Mouse (Mus musculus) hindbrain, embryonic 15.5 days (tissue): ENCODE data around the gene Atp8b2. TPM values are rescaled to one million over a fixed set of nuclear protein-coding genes. Genes with fewer than 3 reads are reported as not detected.

Source experiments
- ATAC-seq: fragments of 200-750 bp; cut with Nextera tagmentation; 2 replicates; pipeline ENCODE4 v1.8.0; 2017; ENCODE audit warnings: low read depth, moderate number of reproducible peaks, moderate TSS enrichment; ENCODE audit not compliant: low FRiP score
- H3K27ac ChIP-seq: fragments of 300-500 bp; sonication (generic); replicated peaks from 2 replicates; pipeline ENCODE4 v1.5.1; 2015; ENCODE audit warnings: mild to moderate bottlenecking, inconsistent platforms
- H3K27me3 ChIP-seq: fragments of 300-500 bp; sonication (generic); 2 replicates; pipeline ENCODE4 v1.6.1; 2015; ENCODE audit warnings: control low read depth, inconsistent platforms
- H3K36me3 ChIP-seq: fragments of 300-500 bp; sonication (generic); 2 replicates; pipeline ENCODE4 v1.6.1; 2015; ENCODE audit warnings: control low read depth, inconsistent platforms
- H3K4me1 ChIP-seq: fragments of 300-500 bp; sonication (generic); replicated peaks from 2 replicates; pipeline ENCODE4 v1.6.1; 2015; ENCODE audit warnings: control low read depth, inconsistent platforms
- H3K4me2 ChIP-seq: fragments of 300-500 bp; sonication (generic); 2 replicates; pipeline ENCODE4 v1.6.1; 2015; ENCODE audit warnings: moderate library complexity, mild to moderate bottlenecking, inconsistent platforms
- H3K4me3 ChIP-seq: fragments of 300-500 bp; sonication (generic); 2 replicates; pipeline ENCODE4 v1.5.1; 2015; ENCODE audit warnings: mild to moderate bottlenecking, inconsistent platforms
- H3K9ac ChIP-seq: fragments of 300-500 bp; sonication (generic); 2 replicates; pipeline ENCODE4 v1.6.1; 2015; ENCODE audit warnings: inconsistent platforms
- H3K9me3 ChIP-seq: fragments of 300-500 bp; sonication (generic); 2 replicates; pipeline ENCODE4 v1.6.1; 2016; ENCODE audit warnings: control low read depth, inconsistent platforms
- WGBS: fragments of 180-500 bp; shearing (Covaris S2); methylation state at CpG from one replicate; pipeline ENCODE4 v1.1.7; 2015; 5-methylcytosine and 5-hydroxymethylcytosine counted together
- microRNA-seq: library from miRNA; unstranded; fragments of <30 nt; microRNA quantifications from one replicate; pipeline ENCODE4, GENCODE M21; 2016
- polyA plus RNA-seq: library from polyadenylated mRNA; unstranded; fragments of >200 nt; fragmentation: Nextera tagmentation; extraction: Ambion mirVana; gene quantifications from 2 replicates; pipeline ENCODE4 v1.2.1, GENCODE M21; 2015

Atp8b2 gene
- polyA plus RNA-seq, 1 experiment from 2014 or later: 14.0 TPM

DNA sequence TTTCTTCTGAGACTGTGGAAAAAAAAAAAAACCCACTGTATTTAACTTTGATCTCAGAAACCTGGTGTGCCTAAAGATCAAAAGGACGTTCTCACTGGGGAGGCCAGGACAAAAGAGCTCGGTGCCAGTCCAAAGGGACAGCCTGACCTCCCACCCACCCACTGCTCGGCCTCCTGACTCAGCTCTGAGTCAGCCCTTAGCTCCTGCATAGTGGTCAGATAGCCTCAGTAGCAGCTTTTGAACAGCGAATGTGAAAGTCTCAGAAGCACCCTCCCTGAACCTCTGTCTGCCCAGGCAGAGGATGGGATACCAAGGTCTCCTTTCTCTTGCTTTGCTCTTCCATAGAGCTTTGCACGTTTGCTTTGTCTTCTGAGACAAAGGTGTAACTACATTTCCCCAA lies 66.7 kb downstream of the Atp8b2 start:
- ATAC-seq: no peak
- H3K9me3 ChIP-seq: no peaks in the 10 kb centered on the region
- 10% methylated on average over 5 of the region's 5 CpGs for WGBS

DNA sequence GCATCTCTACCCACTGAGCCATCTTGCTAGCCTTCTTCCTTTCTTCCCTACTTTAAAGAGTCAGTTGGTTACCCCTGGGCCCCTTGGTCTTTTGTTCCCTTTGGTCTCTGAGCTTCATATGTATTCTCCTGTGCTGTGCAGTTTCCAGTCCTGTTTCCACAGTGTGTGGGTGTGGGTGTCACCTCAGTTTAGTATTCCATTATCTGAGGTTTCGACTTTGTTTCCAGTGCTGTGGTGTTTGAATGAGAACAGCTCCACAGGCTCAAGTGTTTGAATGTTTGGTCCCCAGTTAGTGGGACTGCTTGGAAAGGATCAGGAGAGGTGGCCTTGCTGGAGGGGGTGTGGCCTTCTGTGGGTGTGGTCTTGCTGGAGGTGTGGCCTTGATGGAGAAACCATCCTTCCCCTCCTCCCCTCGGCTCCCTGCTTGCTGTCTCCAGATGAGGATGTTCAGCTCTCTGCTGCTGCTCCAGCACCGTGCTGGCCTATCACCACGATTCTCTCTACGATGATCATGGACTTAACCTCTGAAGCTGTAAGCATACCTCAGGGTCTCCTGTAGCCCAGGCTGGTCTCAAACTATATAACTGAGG lies 70.7 kb downstream of the Atp8b2 start:
- Histone ChIP-seq H3K4me1 (no peaks in the 10 kb centered on the region), H3K36me3 (no peaks in the 10 kb centered on the region), H3K9me3 (no peaks in the 10 kb centered on the region), H3K4me3 (no peak overlapping the region), H3K27me3 (no peaks in the 10 kb centered on the region), H3K4me2 (no peak overlapping the region), H3K9ac (no peak overlapping the region), H3K27ac (no peak overlapping the region)
- 81% methylated on average over 5 of the region's 5 CpGs for WGBS
- no peak for ATAC-seq

More for the DNA sequence above, 66.7 kb downstream of the Atp8b2 start:
- no peak overlapping the region for H3K4me3 ChIP-seq
- H3K27me3 ChIP-seq: no peaks in the 10 kb centered on the region
- no peak overlapping the region for H3K4me2 ChIP-seq
- H3K9ac ChIP-seq: no peak overlapping the region
- no peaks in the 10 kb centered on the region for H3K36me3 ChIP-seq
- H3K4me1 ChIP-seq: no peaks in the 10 kb centered on the region
- H3K27ac ChIP-seq: no peak overlapping the region

DNA sequence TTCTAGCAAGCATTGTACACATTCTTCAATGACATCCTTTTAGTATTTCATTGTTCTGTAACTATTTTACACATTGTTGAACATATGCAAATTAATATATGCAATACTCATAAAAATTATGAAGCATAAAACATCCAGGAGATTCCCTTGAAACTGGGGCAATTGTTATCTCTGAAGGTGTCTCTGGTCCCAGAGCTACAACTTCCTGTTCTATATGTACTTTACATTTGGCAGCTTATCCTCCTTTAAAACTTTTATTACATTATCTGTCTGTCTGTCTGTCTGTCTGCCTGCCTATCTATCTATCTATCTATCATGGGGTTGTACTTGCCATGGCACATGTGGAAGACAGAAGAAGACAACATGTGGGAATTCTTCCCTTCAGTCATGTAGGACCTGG lies 71.6 kb downstream of the Atp8b2 start:
- H3K4me3 ChIP-seq: no peak overlapping the region
- H3K36me3 ChIP-seq: no peaks in the 10 kb centered on the region
- no peak for ATAC-seq
- no peaks in the 10 kb centered on the region for H3K27me3 ChIP-seq
- no peaks in the 10 kb centered on the region for H3K4me1 ChIP-seq
- H3K9me3 ChIP-seq: no peaks in the 10 kb centered on the region
- no peak overlapping the region for H3K27ac ChIP-seq
- H3K9ac ChIP-seq: no peak overlapping the region
- no peak overlapping the region for H3K4me2 ChIP-seq

- H3K4me2 ChIP-seq: no peak overlapping the region
- no peaks in the 10 kb centered on the region for H3K27me3 ChIP-seq
- H3K9ac ChIP-seq: no peak overlapping the region
- H3K4me3 ChIP-seq: no peak overlapping the region
- H3K36me3 ChIP-seq: no peaks in the 10 kb centered on the region
- no peak for ATAC-seq
- no peaks in the 10 kb centered on the region for H3K9me3 ChIP-seq
- WGBS: 75% methylated on average over 8 of the region's 8 CpGs
- no peaks in the 10 kb centered on the region for H3K4me1 ChIP-seq
- H3K27ac ChIP-seq: no peak overlapping the region
These were observed 73.4 kb downstream of the Atp8b2 start for GRCm38 (mm10) chr3:89889841-89890430.

Small RNAs within 50 kb of the gene (microRNA-seq; reads per million reads assigned to microRNA genes)
- 0.65 reads per million for gene Mir7669

Other genes starting within 250 kb of the Atp8b2 start
- 27.1 and 30.3 TPM in 2 replicates for gene Adar, start 248.5 kb downstream of the Atp8b2 start, polyA plus RNA-seq
- gene Chrnb2, start 198.9 kb downstream of the Atp8b2 start, polyA plus RNA-seq: 23.3 and 27.4 TPM in 2 replicates
- 12.2 and 12.3 TPM in 2 replicates for gene Ube2q1, start 189.9 kb downstream of the Atp8b2 start, polyA plus RNA-seq
- gene She, start 132.1 kb downstream of the Atp8b2 start, polyA plus RNA-seq: 1.6 and 1.8 TPM in 2 replicates
- 1.3 and 1.4 TPM in 2 replicates for gene Il6ra, start 50.3 kb downstream of the Atp8b2 start, polyA plus RNA-seq
- gene Hax1, start 35.3 kb upstream of the Atp8b2 start, polyA plus RNA-seq: 110 and 111 TPM in 2 replicates
- 205 and 208 TPM in 2 replicates for gene 4933434E20Rik, start 88.1 kb upstream of the Atp8b2 start, polyA plus RNA-seq
- gene Ubap2l, start 89.1 kb upstream of the Atp8b2 start, polyA plus RNA-seq: 121 and 130 TPM in 2 replicates
- 342 and 354 TPM in 2 replicates for gene Tpm3, start 109.1 kb upstream of the Atp8b2 start, polyA plus RNA-seq
- 0.25 and 0.46 TPM in 2 replicates for gene Nup210l, start 140.6 kb upstream of the Atp8b2 start, polyA plus RNA-seq